Mouse (Mus musculus): ENCODE measurements at regions not wholly inside any gene's neighbourhood (a gene's known extent, or its start where the extent isn't known, plus 50 kb on each side); places are given as distances from the start of the nearest gene placed in this dataset.
"Not testable (repeated sequence)": the region's sequence is repeated elsewhere in the genome, so short reads cannot be mapped to it uniquely, and the experiment has no call there.

- no peaks in the 10 kb centered on the region for H3K27me3 ChIP-seq (ENCODE audit: control insufficient read depth, insufficient read depth, low read length)
- ATAC-seq (ENCODE audit: low FRiP score, low TSS enrichment) = no peak
- WGBS = 71% methylated on average over 2 of the region's 2 CpGs
- no peaks in the 10 kb centered on the region for H3K9me3 ChIP-seq (ENCODE audit: control insufficient read depth, low read length)
- no peak overlapping the region for H3K4me3 ChIP-seq (ENCODE audit: low read length)
- H3K4me2 ChIP-seq (replicated peaks; ENCODE audit: low read depth, low read length) = no peak overlapping the region
- H3K27ac ChIP-seq (ENCODE audit: low read depth, low read length) = no peak overlapping the region
- no peaks in the 10 kb centered on the region for H3K36me3 ChIP-seq (ENCODE audit: control insufficient read depth, insufficient read depth, low read length)
- no peaks in the 10 kb centered on the region for H3K4me1 ChIP-seq (ENCODE audit: control insufficient read depth, insufficient read depth, low read length)
- no peak overlapping the region for H3K9ac ChIP-seq (ENCODE audit: low read depth, low read length)
Observed at GRCm38 (mm10) chr15:32749971-32750370, 505.4 kb downstream of the Sema5a start.

- ATAC-seq (ENCODE audit: low FRiP score, low TSS enrichment) = no peak
- H3K4me3 ChIP-seq (ENCODE audit: low read length) = no peak overlapping the region
- no peaks in the 10 kb centered on the region for H3K27me3 ChIP-seq (ENCODE audit: control insufficient read depth, insufficient read depth, low read length)
- no peaks in the 10 kb centered on the region for H3K36me3 ChIP-seq (ENCODE audit: control insufficient read depth, insufficient read depth, low read length)
- no peaks in the 10 kb centered on the region for H3K9me3 ChIP-seq (ENCODE audit: control insufficient read depth, low read length)
- WGBS = 65% methylated on average over 3 of the region's 3 CpGs
- no peak overlapping the region for H3K27ac ChIP-seq (ENCODE audit: low read depth, low read length)
- H3K9ac ChIP-seq (ENCODE audit: low read depth, low read length) = no peak overlapping the region
- no peaks in the 10 kb centered on the region for H3K4me1 ChIP-seq (ENCODE audit: control insufficient read depth, insufficient read depth, low read length)
- no peak overlapping the region for H3K4me2 ChIP-seq (replicated peaks; ENCODE audit: low read depth, low read length)
Observed at GRCm38 (mm10) chr15:32751991-32752390, 507.4 kb downstream of the Sema5a start.

GRCm38 (mm10) chr15:32760141-32760540 lies 515.5 kb downstream of the Sema5a start:
- Histone ChIP-seq H3K27ac (ENCODE audit: low read depth, low read length) (no peak overlapping the region), H3K9me3 (ENCODE audit: control insufficient read depth, low read length) (no peaks in the 10 kb centered on the region), H3K4me2 (replicated peaks; ENCODE audit: low read depth, low read length) (no peak overlapping the region), H3K4me3 (ENCODE audit: low read length) (no peak overlapping the region), H3K9ac (ENCODE audit: low read depth, low read length) (no peak overlapping the region), H3K4me1 (ENCODE audit: control insufficient read depth, insufficient read depth, low read length) (no peaks in the 10 kb centered on the region), H3K36me3 (ENCODE audit: control insufficient read depth, insufficient read depth, low read length) (no peaks in the 10 kb centered on the region), H3K27me3 (ENCODE audit: control insufficient read depth, insufficient read depth, low read length) (no peaks in the 10 kb centered on the region)
- no peak for ATAC-seq (ENCODE audit: low FRiP score, low TSS enrichment)
- 79% methylated on average over 3 of the region's 3 CpGs for WGBS

- WGBS = 7% methylated on average over 4 of the region's 4 CpGs
- Histone ChIP-seq H3K4me3 (ENCODE audit: low read length) (no peak overlapping the region), H3K27me3 (ENCODE audit: control insufficient read depth, insufficient read depth, low read length) (no peaks in the 10 kb centered on the region), H3K9ac (ENCODE audit: low read depth, low read length) (no peak overlapping the region), H3K9me3 (ENCODE audit: control insufficient read depth, low read length) (no peaks in the 10 kb centered on the region), H3K36me3 (ENCODE audit: control insufficient read depth, insufficient read depth, low read length) (no peaks in the 10 kb centered on the region), H3K27ac (ENCODE audit: low read depth, low read length) (no peak overlapping the region), H3K4me2 (replicated peaks; ENCODE audit: low read depth, low read length) (no peak overlapping the region), H3K4me1 (ENCODE audit: control insufficient read depth, insufficient read depth, low read length) (no peaks in the 10 kb centered on the region)
- ATAC-seq (ENCODE audit: low FRiP score, low TSS enrichment) = peak; percentile 84; the same call in 1 of the 2 replicates
Observed at GRCm38 (mm10) chr15:32766011-32766701, 521.5 kb downstream of the Sema5a start.

GRCm38 (mm10) chr15:32766746-32767471 lies 522.3 kb downstream of the Sema5a start:
- Histone ChIP-seq H3K4me2 (replicated peaks; ENCODE audit: low read depth, low read length) (no peak overlapping the region), H3K27ac (ENCODE audit: low read depth, low read length) (no peak overlapping the region), H3K4me1 (ENCODE audit: control insufficient read depth, insufficient read depth, low read length) (no peaks in the 10 kb centered on the region), H3K36me3 (ENCODE audit: control insufficient read depth, insufficient read depth, low read length) (no peaks in the 10 kb centered on the region), H3K9ac (ENCODE audit: low read depth, low read length) (no peak overlapping the region), H3K9me3 (ENCODE audit: control insufficient read depth, low read length) (no peaks in the 10 kb centered on the region), H3K27me3 (ENCODE audit: control insufficient read depth, insufficient read depth, low read length) (no peaks in the 10 kb centered on the region), H3K4me3 (ENCODE audit: low read length) (no peak overlapping the region)
- 55% methylated on average over 4 of the region's 5 CpGs for WGBS
- ATAC-seq (ENCODE audit: low FRiP score, low TSS enrichment) = no peak

GRCm38 (mm10) chr15:32778226-32778598 lies 533.6 kb downstream of the Sema5a start:
- H3K27me3 ChIP-seq (ENCODE audit: control insufficient read depth, insufficient read depth, low read length); H3K4me2 ChIP-seq (replicated peaks; ENCODE audit: low read depth, low read length); H3K9me3 ChIP-seq (ENCODE audit: control insufficient read depth, low read length); H3K36me3 ChIP-seq (ENCODE audit: control insufficient read depth, insufficient read depth, low read length); H3K27ac ChIP-seq (ENCODE audit: low read depth, low read length); ATAC-seq (ENCODE audit: low FRiP score, low TSS enrichment); H3K4me1 ChIP-seq (ENCODE audit: control insufficient read depth, insufficient read depth, low read length); H3K9ac ChIP-seq (ENCODE audit: low read depth, low read length): not testable (repeated sequence)
- H3K4me3 ChIP-seq (ENCODE audit: low read length) = peak overlapping the region; percentile 54
- 32% methylated on average over 5 of the region's 5 CpGs for WGBS

GRCm38 (mm10) chr15:32778599-32779273 lies 534.1 kb downstream of the Sema5a start:
- peak; percentile 99 for ATAC-seq (ENCODE audit: low FRiP score, low TSS enrichment)
- under 1% methylated on average over 33 of the region's 34 CpGs for WGBS
- peak overlapping the region; percentile 64 for H3K4me2 ChIP-seq (replicated peaks; ENCODE audit: low read depth, low read length)
- H3K27ac ChIP-seq (ENCODE audit: low read depth, low read length) = 0 out of 2 replicates have a peak overlapping the region, but pooled peaks have one; percentile 30
- not testable (repeated sequence) for H3K27me3 ChIP-seq (ENCODE audit: control insufficient read depth, insufficient read depth, low read length); H3K9me3 ChIP-seq (ENCODE audit: control insufficient read depth, low read length); H3K4me1 ChIP-seq (ENCODE audit: control insufficient read depth, insufficient read depth, low read length); H3K36me3 ChIP-seq (ENCODE audit: control insufficient read depth, insufficient read depth, low read length)
- H3K9ac ChIP-seq (ENCODE audit: low read depth, low read length) = peak overlapping the region; percentile 50; the same call in 1 of the 2 replicates
- peak overlapping the region; percentile 54 for H3K4me3 ChIP-seq (ENCODE audit: low read length)

GRCm38 (mm10) chr15:32779274-32779615 lies 534.6 kb downstream of the Sema5a start:
- Histone ChIP-seq H3K4me3 (ENCODE audit: low read length) (peak overlapping the region; percentile 54), H3K4me2 (replicated peaks; ENCODE audit: low read depth, low read length) (peak overlapping the region; percentile 64), H3K9ac (ENCODE audit: low read depth, low read length) (peak overlapping the region; percentile 50; the same call in 1 of the 2 replicates), H3K27ac (ENCODE audit: low read depth, low read length) (0 out of 2 replicates have a peak overlapping the region, but pooled peaks have one; percentile 30)
- WGBS = 2% methylated on average over 11 of the region's 11 CpGs
- H3K4me1 ChIP-seq (ENCODE audit: control insufficient read depth, insufficient read depth, low read length); H3K27me3 ChIP-seq (ENCODE audit: control insufficient read depth, insufficient read depth, low read length); H3K9me3 ChIP-seq (ENCODE audit: control insufficient read depth, low read length); H3K36me3 ChIP-seq (ENCODE audit: control insufficient read depth, insufficient read depth, low read length): not testable (repeated sequence)
- peak; percentile 22; the same call in 1 of the 2 replicates for ATAC-seq (ENCODE audit: low FRiP score, low TSS enrichment)

- H3K27me3 ChIP-seq (ENCODE audit: control insufficient read depth, insufficient read depth, low read length); H3K4me2 ChIP-seq (replicated peaks; ENCODE audit: low read depth, low read length); H3K9ac ChIP-seq (ENCODE audit: low read depth, low read length); ATAC-seq (ENCODE audit: low FRiP score, low TSS enrichment); H3K27ac ChIP-seq (ENCODE audit: low read depth, low read length); H3K4me3 ChIP-seq (ENCODE audit: low read length); H3K4me1 ChIP-seq (ENCODE audit: control insufficient read depth, insufficient read depth, low read length); H3K36me3 ChIP-seq (ENCODE audit: control insufficient read depth, insufficient read depth, low read length); H3K9me3 ChIP-seq (ENCODE audit: control insufficient read depth, low read length): not testable (repeated sequence)
- 65% methylated on average over 1 of the region's 1 CpGs for WGBS
Observed at GRCm38 (mm10) chr15:32781609-32782008, 537.0 kb downstream of the Sema5a start.

Measured in kidney, embryonic 14.5 days (tissue).